Mouse (Mus musculus) ovary, postnatal 10 days (tissue): ENCODE data around the gene Rpl35.
"Not testable (repeated sequence)": the region's sequence is repeated elsewhere in the genome, so short reads cannot be mapped to it uniquely, and the experiment has no call there.

Experiments
- DNase-seq: peaks from one replicate; pipeline ENCODE4 v3.0.0; 2022; ENCODE audit warnings: low spot score

The Rpl35 gene

DNA sequence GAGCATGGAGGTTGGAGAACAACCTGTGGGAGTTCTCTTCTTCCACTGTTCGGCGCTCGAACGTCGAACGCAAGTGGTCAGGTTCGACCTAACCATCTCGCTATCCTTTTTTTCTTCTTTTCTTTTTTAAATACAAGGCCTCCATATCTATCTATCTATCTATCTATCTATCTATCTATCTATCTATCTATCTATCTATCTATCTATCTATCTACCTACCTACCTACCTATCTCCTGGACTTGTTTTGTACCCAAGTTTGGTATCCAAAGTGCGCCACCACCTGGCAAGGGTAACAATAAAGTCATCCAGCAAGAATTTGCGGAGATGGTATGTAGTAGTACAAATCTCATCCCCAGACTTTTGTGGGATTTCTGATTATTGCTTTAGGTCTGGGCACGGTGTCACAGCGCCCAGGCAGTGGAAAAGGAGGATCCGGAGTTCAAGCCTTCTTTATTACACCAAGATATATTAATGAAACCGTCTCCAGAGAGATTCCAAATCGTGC is at the start of gene Rpl35:
Gene Rpl35 (minus strand): TSS at position 51 of the 506 bp plus-strand sequence.
- no peak for DNase-seq

DNA sequence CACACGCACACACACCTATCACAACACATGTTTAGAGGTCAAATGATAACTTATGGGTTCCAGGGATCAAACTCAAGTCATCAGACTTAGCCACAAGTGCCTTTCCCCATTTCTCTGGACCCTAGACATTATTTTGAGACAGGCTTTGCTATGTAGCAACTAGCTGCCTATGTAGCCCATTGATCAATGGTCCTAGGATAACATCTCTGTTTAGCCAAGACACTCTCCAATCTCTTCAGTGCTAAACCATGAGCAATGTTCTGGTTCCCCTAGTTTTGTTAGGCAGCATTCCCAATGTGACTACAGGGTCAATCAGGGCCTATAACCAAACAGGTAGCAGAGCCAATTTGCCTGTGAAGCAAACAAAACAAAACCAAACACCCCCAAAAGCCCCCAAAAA is 43.1 kb upstream of the Rpl35 start:
- DNase-seq, result no peak

DNA sequence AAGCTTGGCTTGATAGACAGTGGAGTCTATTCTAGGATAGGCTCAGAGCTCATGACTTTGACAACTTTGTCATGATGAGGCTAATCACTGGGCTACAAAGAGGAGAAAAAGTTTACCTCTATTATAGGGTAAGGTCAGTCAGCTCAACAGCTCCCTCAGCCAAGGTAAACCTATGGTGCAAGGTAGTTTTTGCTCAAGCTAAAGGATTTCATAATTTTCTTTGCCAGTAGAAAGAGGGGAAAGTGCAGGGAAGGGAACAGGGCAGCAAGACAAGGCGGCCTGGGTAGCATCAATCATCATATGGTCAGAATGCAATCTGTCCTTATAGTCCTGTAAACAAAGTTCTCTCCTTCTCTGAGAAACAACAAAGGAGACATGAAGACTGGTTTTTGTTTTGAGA is 34.8 kb upstream of the Rpl35 start:
- DNase-seq, result no peak

DNA sequence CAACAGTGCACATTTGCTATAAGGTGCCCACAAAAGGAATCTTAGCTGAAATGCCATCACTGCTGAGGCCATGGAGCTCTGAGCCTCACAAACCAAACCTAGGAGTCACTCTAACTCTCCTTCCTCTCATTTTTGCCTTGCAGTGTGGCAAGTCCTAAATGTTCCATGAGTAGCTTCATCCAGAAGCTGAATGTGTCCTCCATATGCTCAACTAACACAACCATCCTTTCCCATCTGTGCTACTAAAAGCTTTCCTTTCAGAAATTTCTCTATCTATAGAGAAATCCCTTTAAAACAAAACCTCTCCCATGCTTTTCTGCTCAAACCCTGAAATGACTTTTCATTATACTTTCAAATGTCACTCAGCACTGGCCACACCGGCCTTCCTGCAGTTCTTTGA is 26.2 kb upstream of the Rpl35 start:
- no peak for DNase-seq

DNA sequence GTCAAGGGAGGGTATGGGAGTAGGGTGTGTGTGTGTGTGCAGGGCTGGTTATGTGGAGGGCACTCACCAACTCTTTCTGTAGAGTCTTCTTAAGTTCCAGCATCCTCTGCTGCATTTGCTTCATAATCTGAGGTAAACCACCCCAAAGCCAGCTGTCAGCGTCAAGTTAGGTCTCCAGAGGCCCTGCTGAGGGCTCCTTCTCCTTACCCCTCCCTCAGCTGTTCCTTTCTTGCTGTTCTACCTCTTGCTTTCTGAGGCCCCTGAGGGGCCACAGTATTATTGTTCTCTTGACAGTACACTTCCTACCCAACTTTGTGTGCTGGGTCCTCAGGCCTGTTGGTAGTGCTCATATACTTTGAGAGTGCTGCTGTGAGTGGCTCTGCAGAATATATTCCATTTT is 14.6 kb upstream of the Rpl35 start:
- no peak for DNase-seq

DNA sequence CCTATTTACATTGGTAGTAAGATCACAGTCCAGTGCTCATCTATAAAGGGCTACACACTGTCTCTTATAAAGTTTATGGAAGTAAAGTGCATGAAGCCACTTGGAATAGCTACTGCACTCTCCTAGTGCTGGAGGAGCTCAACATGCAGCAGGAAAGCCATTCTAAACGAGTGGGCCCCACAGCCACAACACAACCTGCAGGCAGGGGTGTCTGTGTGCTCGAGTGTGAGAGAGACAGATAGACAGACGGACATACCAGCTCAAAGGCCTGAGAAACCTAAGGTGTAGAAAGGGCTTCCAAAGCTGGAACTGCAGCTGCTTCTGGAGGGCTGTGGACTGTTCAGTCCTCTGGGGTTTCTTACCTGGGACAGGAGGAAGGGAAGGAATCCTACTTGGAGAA is 11.2 kb upstream of the Rpl35 start:
- DNase-seq, result no peak

DNA sequence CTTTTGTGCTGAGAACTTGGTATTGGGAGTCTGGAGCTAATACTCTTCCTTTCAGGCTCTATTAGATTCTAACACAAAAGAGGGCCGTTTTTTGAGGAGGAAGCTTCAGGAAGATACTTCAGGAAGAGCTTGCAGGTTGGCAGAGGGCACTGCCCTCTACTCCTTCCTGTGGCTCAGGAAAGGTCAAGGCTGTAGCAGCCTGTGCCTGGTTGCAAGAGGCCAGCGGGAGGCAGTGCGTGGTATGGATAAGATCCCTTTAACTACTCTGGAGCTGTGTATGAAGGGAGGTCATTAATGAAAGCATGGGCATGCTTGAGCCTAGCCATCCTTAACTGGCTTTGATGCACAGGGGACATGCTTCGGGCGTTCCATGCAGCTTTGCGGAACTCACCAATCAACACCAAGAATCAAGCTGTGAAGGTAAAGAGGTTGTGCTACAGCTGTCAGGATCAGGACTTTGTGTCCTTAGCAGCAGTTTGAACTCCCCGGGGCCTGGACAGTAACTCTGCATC is 7.4 kb upstream of the Rpl35 start:
- no peak for DNase-seq

DNA sequence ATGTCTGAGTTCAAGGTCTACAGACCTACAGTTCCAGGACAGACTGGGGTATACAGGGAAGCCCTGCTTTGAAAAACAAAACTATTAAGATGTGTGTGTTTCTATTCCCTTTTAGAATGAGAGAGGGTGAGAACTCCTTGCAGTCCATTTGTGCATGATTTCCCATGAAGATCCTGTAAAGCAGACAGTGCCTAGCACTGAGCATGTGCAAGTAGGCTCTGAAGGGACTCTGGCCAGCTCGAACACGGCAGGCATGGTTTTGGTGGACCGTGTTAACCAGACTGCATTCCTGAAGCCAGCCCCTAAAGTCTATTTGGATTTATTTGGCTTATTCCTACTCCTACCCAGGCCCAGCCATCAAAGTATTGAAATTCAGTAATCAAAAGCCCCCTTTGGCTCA is 6.5 kb upstream of the Rpl35 start:
- DNase-seq, result no peak

DNA sequence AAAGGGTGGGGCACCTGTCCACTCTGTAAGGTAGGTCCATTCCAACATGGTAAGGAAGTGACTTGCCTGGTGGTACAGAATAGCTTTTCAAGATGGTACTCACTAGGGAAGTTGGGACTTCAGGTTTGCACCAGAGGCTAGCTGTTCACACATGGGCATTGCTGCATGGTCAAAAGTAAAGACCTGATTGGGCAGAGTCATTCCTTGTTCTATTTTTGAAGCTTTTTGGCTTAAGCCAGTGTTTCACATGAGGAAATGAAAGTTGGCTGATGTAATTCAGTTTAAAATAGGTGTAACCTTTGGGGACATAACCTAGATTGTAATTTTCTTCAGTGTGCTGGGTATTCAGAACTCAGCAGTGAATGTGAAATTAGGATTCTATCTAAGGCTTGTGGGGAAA is 5.8 kb upstream of the Rpl35 start:
- no peak for DNase-seq

DNA sequence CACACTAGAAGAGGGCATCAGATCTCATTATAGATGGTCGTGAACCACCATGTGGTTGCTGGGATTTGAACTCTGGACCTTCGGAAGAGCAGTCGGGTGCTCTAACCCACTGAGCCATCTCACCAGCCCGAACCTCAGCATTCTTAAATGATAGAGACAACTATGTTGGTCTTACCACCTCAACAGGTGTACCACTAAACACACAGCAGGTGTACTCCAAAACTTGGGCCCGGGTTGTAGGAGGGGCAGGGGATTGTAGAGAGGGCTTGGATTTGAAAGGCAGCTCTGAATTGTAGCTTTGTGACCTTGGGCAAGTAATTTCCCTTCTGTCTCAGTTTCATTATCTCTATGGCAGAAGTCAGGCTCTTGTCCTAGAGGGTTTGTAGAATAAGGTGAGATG is 4.7 kb upstream of the Rpl35 start:
- not testable (repeated sequence) for DNase-seq

DNA sequence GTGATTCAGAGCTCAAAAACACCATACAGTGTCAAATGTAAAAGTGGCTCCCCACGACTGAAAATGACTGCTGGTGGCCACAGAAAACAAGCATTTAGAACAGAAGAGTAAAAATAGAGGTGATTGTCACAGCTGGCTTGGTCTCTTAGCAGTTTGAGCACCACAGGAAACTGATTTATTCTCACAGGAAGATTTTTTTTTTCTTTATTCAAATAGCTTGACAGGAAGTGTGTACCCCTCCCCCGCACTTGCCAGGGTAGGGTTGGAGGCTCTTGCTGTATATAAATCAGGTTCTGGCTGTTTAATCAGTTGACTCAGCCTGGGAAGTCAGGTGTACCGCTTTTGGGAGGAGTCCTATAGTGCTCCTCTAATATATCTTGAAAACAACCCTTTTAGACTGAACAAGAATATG is 3.5 kb upstream of the Rpl35 start:
- no peak for DNase-seq

DNA sequence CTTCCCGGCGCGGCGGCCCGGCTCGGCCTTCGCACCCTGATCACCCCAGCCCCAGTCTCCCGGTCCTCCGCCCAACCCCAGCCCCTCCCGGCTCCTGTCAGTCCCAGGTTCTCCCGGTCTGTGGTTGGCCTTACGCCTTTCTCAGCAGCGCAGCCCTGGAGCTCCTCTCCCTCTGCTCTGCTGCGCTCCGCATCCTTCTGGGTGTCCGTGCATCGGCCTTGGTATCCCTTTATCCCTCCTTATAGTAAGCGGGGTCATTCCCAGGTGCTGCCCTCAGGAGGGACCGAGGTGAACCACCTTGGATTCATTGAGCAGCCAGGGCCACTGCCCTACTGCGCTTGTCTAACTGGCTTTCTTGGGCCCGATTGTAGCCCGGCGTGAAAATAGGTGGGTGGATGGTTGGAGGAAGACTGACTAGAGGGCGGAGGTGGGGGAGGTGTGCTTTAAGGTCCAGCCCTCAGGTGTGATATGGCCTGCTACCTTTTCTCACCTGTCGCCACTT is 3.0 kb upstream of the Rpl35 start:
- DNase-seq, result no peak

DNA sequence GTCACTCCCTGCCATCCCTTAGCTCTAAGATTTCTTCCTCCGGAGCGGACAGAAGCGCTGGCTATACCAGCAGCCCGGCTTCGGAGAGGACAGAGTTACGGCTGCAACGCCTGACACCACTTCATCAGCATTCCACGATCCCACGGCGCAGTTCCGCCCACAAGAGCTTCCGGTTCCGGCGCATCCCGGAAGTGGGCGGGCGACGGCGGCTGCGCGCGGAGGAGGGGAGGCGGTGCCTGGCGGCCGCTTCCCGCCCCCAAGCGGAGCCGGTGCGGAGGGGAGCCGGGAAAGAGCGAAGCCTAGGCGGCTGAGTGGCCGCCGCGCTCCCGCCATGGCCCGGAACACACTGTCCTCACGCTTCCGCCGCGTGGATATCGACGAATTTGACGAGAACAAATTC is 2.4 kb upstream of the Rpl35 start:
- peak; percentile 93 for DNase-seq

DNA sequence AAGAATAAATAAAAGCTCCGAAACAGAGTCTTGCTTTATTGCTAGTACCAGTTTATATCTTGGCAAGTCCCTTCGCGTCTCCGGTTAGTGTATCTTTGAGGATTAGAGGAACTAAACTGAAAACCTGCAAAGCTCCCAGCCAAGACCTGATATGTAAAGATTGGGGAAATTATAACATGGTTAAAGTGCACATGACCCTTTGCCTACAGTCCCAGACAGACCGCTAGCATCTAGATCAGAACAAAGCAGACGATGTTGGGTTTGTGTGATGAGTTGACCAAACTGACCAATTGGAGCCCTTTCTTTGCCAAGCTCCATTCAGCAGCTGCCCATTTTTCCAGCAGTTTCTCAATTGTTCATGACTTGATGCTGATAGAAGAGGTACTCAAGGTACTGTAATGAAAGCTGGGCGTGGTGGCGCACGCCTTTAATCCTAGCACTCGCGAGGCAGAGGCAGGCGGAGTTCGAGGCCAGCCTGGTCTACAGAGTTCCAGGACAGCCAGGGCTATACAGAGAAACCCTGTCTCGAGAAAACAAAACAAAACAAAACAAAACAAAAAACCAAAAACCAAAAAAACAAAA is 816 bp upstream of the Rpl35 start:
- no peak for DNase-seq

DNA sequence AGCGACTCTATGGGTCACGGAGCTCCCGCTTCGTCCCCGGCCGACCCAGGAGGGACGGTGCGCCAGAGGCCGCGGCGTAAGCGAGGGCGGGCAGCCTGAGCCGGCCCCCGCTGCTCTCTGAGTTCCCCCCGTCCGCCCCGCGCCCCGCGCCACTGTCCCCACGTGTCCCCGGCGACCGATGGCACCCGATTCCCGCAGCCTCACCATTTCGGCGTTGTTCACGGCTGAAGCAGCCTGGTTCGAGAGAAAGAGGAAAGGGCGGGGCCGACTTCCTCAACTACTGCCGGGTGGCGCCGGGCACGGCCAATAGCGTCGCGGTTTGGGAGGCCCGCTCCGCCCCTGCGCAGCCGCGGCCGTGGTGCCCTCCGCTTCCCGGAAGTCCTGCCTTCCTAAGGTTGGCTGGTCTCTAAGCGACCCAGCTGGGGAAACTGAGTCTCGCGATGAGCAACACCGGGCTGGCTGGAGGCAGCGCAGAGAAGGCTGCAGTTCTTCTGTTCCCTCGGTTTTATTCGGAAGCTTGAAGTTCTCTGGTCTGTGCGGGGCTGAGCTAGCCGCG is 466 bp downstream of the Rpl35 start, which contains the start of gene Arpc5l:
Gene Arpc5l (plus strand): TSS at position 469 of the 556 bp plus-strand sequence.
- peak; percentile 82 for DNase-seq

DNA sequence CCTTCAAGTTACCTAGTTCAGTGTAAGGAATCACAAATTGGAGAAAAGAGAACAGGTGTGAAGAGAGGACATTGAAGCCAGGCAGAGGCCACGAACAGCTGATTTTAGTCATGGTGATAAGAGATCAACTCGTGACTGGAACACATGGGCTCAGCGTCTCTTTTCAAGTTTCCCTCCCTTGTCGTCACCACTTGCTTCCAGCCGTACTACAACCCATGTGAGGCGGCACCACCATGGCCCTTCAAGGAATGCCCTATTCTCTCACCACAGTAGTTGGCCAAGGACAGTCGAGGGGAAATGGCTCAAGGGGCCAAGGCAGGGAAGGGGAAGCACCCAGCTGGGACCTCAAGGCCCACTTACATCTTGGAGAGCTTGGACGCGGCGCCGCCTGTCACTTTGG is 1.1 kb downstream of the Rpl35 start:
- DNase-seq, result no peak

DNA sequence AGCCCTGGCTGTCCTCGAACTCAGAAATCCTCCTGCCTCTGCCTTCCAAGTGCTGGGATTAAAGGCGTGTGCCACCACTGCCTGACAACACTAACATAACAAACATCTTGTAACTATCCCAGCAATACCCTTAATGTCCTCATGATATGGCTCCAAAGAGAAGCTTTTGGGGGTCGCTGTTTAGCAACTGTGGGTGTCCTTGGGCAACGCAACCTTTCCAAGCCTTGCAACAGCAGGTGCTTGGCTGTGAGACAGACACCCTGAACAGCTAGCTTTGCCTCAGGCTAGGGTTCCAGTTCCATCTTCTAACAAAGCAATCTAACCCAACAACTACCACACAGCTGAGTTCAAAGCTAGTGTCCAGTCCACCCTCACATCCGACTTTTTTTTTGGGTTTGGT is 1.9 kb downstream of the Rpl35 start:
- DNase-seq, result no peak

DNA sequence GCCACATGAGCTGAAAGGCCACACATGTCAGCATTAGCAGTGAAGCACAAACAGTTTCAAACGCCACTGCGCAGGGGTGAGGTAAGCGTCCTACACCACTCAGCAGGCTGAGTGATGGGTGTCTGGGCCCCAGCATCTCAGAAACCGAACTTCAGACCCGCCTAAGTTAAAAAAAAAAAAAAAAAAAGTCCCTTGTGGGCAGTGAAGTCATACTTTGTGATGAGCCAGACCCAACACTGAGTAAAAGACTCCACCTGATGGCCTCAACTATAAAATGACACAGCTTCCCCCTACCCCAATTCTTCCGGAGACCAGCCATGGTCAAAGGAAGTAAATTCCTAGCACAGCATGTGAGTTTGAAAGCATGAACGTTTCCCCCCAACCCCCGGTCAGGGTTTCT is 2.3 kb downstream of the Rpl35 start:
- DNase-seq, result no peak

DNA sequence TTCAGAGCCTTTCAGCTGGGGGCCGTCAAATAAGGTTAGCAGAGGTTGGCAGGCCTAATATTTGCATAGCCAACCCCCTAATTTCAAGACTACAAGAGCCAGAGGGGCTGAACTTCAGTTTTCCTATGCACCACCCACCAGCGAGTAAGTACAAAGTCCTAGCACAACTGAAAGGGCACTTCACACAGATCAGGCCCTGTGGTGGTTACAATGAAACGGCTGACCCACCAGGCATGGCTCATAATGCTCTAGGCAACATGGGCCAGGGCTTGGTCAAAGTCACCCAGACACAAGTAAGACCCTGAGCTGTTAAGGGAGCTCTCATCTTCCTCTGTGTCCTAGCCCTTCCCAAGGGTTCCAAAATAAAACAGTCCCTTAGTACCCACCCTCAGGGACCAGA is 3.6 kb downstream of the Rpl35 start:
- no peak for DNase-seq

DNA sequence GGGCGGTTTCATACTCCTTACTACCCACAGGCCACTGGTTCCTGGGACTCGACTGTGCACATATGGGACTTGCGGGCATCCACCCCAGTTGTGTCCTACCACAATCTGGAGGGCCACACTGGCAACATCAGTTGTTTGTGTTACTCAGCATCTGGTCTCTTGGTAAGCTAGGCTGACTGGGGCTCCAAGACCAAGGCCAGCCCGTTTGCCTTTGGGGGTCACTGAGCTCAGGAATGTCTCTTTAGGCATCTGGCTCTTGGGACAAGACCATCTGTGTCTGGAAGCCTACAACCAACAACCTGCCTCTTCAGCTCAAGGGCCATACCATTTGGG is 4.9 kb downstream of the Rpl35 start:
- no peak for DNase-seq

DNA sequence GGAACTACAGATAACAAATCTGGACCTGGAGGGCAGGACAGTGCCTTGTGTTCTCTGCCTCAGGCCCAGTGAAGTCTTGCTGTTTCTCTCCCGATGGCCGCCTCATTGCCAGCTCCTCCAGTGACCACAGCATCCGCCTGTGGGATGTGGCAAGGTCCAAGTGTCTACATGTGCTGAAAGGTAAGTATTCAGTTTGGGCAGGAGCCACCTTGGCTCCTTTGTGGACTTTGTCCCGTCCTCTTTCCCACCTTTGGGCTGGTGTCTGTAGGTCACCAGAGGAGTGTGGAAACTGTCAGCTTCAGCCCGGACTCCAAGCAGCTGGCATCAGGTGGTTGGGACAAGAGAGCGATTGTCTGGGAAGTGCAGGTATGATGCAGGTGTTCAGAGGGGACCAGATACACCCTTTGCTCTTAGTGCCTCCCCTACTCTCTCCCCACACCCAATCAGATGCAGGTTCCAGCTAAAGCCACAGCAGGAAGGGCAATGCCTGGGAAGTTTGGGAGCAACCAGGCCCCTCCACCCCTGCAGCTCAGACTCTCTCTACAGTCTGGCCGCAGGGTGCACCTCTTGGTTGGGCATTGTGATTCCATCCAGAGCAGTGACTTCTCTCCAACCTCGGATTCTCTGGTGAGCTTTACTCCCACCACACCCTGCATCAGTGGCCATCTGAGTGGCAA is 5.4 kb downstream of the Rpl35 start:
- DNase-seq, result no peak

DNA sequence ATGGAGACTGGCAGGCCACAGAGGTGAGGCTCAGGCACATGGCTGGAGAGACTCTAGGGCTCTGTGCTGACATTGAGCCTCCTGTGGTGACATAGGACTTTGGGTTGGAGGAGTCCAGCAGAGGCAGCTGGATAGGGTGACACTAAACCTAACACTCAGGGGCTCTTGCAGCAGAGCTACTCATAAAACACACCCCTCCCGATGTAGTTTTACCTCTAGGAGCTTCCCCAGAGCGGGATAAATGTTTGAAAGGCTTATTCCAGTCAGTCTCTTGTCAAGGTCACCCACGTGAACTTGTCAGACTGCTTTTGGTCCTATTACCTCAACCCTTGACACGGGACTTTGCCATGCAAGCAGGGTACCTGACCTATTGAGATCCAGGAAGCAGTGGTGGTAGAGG is 6.0 kb downstream of the Rpl35 start:
- no peak for DNase-seq
